Mouse (Mus musculus) embryo, embryonic 11.5 days (tissue): ENCODE measurements around the gene Map4k3.
"Not testable (repeated sequence)": the region's sequence is repeated elsewhere in the genome, so short reads cannot be mapped to it uniquely, and the experiment has no call there.

Experiments used
- DNase-seq: peaks from one replicate; pipeline ENCODE4 v3.0.0-alpha.2; 2012; ENCODE audit warnings: low read depth, low spot score

The Map4k3 gene

GRCm38 (mm10) chr17:80632846-80633245 is 95.4 kb downstream of the Map4k3 start:
- no peak for DNase-seq

GRCm38 (mm10) chr17:80632354-80632753 is 95.9 kb downstream of the Map4k3 start:
- no peak for DNase-seq

- no peak for DNase-seq
These were observed 97.3 kb downstream of the Map4k3 start for GRCm38 (mm10) chr17:80631028-80631427.

GRCm38 (mm10) chr17:80624979-80625378 is 103.3 kb downstream of the Map4k3 start:
- no peak for DNase-seq

GRCm38 (mm10) chr17:80621691-80622090 is 106.6 kb downstream of the Map4k3 start:
- DNase-seq: no peak

- peak; percentile 31 for DNase-seq
These were observed 107.4 kb downstream of the Map4k3 start for GRCm38 (mm10) chr17:80620786-80621423.

- no peak for DNase-seq
These were observed 108.7 kb downstream of the Map4k3 start for GRCm38 (mm10) chr17:80619556-80619955.

- no peak for DNase-seq
These were observed 109.4 kb downstream of the Map4k3 start for GRCm38 (mm10) chr17:80618890-80619289.

GRCm38 (mm10) chr17:80603806-80604205 is 124.5 kb downstream of the Map4k3 start:
- DNase-seq: no peak

GRCm38 (mm10) chr17:80603079-80603625 is 125.1 kb downstream of the Map4k3 start:
- no peak for DNase-seq

- DNase-seq: peak; percentile 30
These were observed 126.9 kb downstream of the Map4k3 start for GRCm38 (mm10) chr17:80601371-80601770.

GRCm38 (mm10) chr17:80583051-80583450 is 145.2 kb downstream of the Map4k3 start:
- no peak for DNase-seq

GRCm38 (mm10) chr17:80579901-80580300 is 148.4 kb downstream of the Map4k3 start:
- no peak for DNase-seq

GRCm38 (mm10) chr17:80579089-80579488 is 149.2 kb downstream of the Map4k3 start:
- DNase-seq: no peak

- no peak for DNase-seq
These were observed 150.2 kb downstream of the Map4k3 start for GRCm38 (mm10) chr17:80578041-80578440.

GRCm38 (mm10) chr17:80577639-80578038 is 150.6 kb downstream of the Map4k3 start, which contains the start of gene Cdkl4:
Gene Cdkl4 (minus strand): TSS chr17:80577813.
- DNase-seq: no peak

- peak; percentile 54 for DNase-seq
These were observed 151.1 kb downstream of the Map4k3 start for GRCm38 (mm10) chr17:80577214-80577613.

GRCm38 (mm10) chr17:80575008-80575407 is 153.3 kb downstream of the Map4k3 start:
- DNase-seq: no peak

- DNase-seq: no peak
These were observed 153.8 kb downstream of the Map4k3 start for GRCm38 (mm10) chr17:80574471-80574965.

- no peak for DNase-seq
These were observed 155.9 kb downstream of the Map4k3 start for GRCm38 (mm10) chr17:80572187-80572935.

GRCm38 (mm10) chr17:80571460-80571859 is 156.8 kb downstream of the Map4k3 start:
- no peak for DNase-seq

GRCm38 (mm10) chr17:80569718-80570117 is 158.6 kb downstream of the Map4k3 start:
- DNase-seq: not testable (repeated sequence)
